Mouse (Mus musculus) embryo, embryonic 11.5 days (tissue): ENCODE measurements around the gene Hoxd11.

Experiments used
- DNase-seq: peaks from one replicate; pipeline ENCODE4 v3.0.0-alpha.2; 2012; ENCODE audit warnings: low read depth, low spot score

Hoxd11 gene

GRCm38 (mm10) chr2:74694066-74694465 lies 14.7 kb downstream of the Hoxd11 start:
- DNase-seq: no peak

- no peak for DNase-seq
Measured at GRCm38 (mm10) chr2:74695383-74695782, 16.0 kb downstream of the Hoxd11 start.

- no peak for DNase-seq
Measured at GRCm38 (mm10) chr2:74695813-74696430, 16.6 kb downstream of the Hoxd11 start.

- no peak for DNase-seq
Measured at GRCm38 (mm10) chr2:74696442-74697335, 17.3 kb downstream of the Hoxd11 start.

- DNase-seq: no peak
Measured at GRCm38 (mm10) chr2:74697567-74698121, 18.3 kb downstream of the Hoxd11 start, which contains the start of gene Hoxd9. Gene Hoxd9 (plus strand): TSS chr2:74697727.

- DNase-seq: no peak
Measured at GRCm38 (mm10) chr2:74698201-74699052, 19.1 kb downstream of the Hoxd11 start.

GRCm38 (mm10) chr2:74699053-74699430 lies 19.7 kb downstream of the Hoxd11 start:
- no peak for DNase-seq

GRCm38 (mm10) chr2:74699664-74700545 lies 20.5 kb downstream of the Hoxd11 start:
- no peak for DNase-seq

GRCm38 (mm10) chr2:74700546-74701112 lies 21.3 kb downstream of the Hoxd11 start:
- no peak for DNase-seq

GRCm38 (mm10) chr2:74701949-74702819 lies 22.8 kb downstream of the Hoxd11 start:
- no peak for DNase-seq

GRCm38 (mm10) chr2:74702820-74703219 lies 23.5 kb downstream of the Hoxd11 start:
- DNase-seq: no peak

GRCm38 (mm10) chr2:74703317-74703716 lies 24.0 kb downstream of the Hoxd11 start:
- DNase-seq: no peak

- no peak for DNase-seq
Measured at GRCm38 (mm10) chr2:74703720-74704392, 24.5 kb downstream of the Hoxd11 start.

GRCm38 (mm10) chr2:74704393-74704998 lies 25.1 kb downstream of the Hoxd11 start, which contains the start of gene Hoxd8:
Gene Hoxd8 (plus strand): TSS chr2:74704615.
- DNase-seq: no peak

GRCm38 (mm10) chr2:74704999-74705466 lies 25.7 kb downstream of the Hoxd11 start:
- no peak for DNase-seq

GRCm38 (mm10) chr2:74705467-74706089 lies 26.2 kb downstream of the Hoxd11 start:
- no peak for DNase-seq

- no peak for DNase-seq
Measured at GRCm38 (mm10) chr2:74706393-74706960, 27.1 kb downstream of the Hoxd11 start.
